In the genomic region with DNA sequence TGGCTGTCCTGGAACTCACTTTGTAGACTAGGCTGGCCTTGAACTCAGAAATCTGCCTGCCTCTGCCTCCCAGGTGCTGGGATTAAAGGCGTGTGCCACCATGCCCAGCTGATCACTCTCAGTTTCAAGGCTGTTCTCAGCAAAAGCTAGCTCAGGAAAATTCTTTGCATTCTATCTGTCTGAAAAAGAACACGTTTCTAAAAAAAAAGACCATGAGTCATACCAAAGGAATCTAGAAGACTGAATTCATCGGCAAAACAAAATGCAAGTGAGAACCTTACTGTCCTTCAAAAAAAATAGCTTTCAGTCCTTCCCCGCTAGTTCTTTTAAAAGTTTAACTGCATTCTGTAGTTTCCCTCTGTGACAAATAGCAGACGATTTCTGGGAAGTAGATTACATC, we compare ENCODE assay signal across 17 mouse cellular contexts.
"Had no signal": no experiment of that assay in that cellular context is flagged by ENCODE, and none has a peak within 500 bp of the region (broad histone marks: within the 10 kb centered on the region; RNA-seq: fewer than 3 reads in every experiment).

No protein-coding gene starts in this region.

- H3K4me1 ChIP-seq: limb, embryonic 13.5 days; midbrain, embryonic 10.5 days; neural tube, embryonic 15.5 days had no signal

- H3K27ac ChIP-seq: kidney, postnatal 0 days; limb, embryonic 13.5 days; liver, embryonic 14.5 days; midbrain, embryonic 10.5 days; neural tube, embryonic 15.5 days had no signal

- ATAC-seq: lung, postnatal 0 days had no signal

- H3K4me3 ChIP-seq: limb, embryonic 13.5 days; midbrain, embryonic 10.5 days; myocyte; neural tube, embryonic 15.5 days had no signal

- DNase-seq: kidney, adult 8-10 months; kidney, postnatal 36 days; left cerebral cortex, postnatal 4 days; lung, adult 18-20 months; lung, postnatal 4 days; midbrain, embryonic 14.5 days; right cerebral cortex, postnatal 4 days; spleen, adult 18-20 months; thymus, adult 2 months; thymus, postnatal 25 days had no signal

- H3K9me3 ChIP-seq: limb, embryonic 13.5 days; midbrain, embryonic 10.5 days; neural tube, embryonic 15.5 days had no signal

- H3K9ac ChIP-seq: limb, embryonic 13.5 days; liver, embryonic 14.5 days; neural tube, embryonic 15.5 days had no signal

- H3K27me3 ChIP-seq: limb, embryonic 13.5 days; neural tube, embryonic 15.5 days had no signal

- H3K36me3 ChIP-seq: limb, embryonic 13.5 days; midbrain, embryonic 10.5 days; neural tube, embryonic 15.5 days had no signal

- H3K4me2 ChIP-seq: limb, embryonic 13.5 days; neural tube, embryonic 15.5 days had no signal
